Mouse (Mus musculus) bone marrow macrophage, adult 2 months (primary cell): ENCODE measurements at regions not wholly inside any gene's neighbourhood (a gene's known extent, or its start where the extent isn't known, plus 50 kb on each side); places are given as distances from the start of the nearest gene placed in this dataset.

Experiments
- H3K27ac ChIP-seq: 2 replicates; pipeline ENCODE4 v1.5.1; 2012; ENCODE audit warnings: low read depth, low read length; ENCODE audit not compliant: insufficient read depth
- H3K4me1 ChIP-seq: 2 replicates; pipeline ENCODE4 v1.6.1; 2012; ENCODE audit warnings: low read length; ENCODE audit not compliant: control insufficient read depth, insufficient read depth
- H3K4me3 ChIP-seq: 2 replicates; pipeline ENCODE4 v1.5.1; 2012; ENCODE audit warnings: mild to moderate bottlenecking, low read length, moderate library complexity; ENCODE audit not compliant: insufficient read depth
- CTCF ChIP-seq: IDR thresholded peaks from 2 replicates; pipeline ENCODE4 v1.5.1; 2012; ENCODE audit warnings: low read depth, mild to moderate bottlenecking, low read length, moderate library complexity
- POLR2A ChIP-seq: IDR thresholded peaks from 2 replicates; pipeline ENCODE4 v1.6.1; 2012; ENCODE audit warnings: mild to moderate bottlenecking, low read depth, low read length, borderline replicate concordance

GRCm38 (mm10) chr4:8945116-8945515 lies 706.3 kb upstream of the Car8 start:
- Histone ChIP-seq H3K27ac (no peak overlapping the region), H3K4me3 (no peak overlapping the region), H3K4me1 (no peaks in the 10 kb centered on the region)
- no peak for TF ChIP-seq POLR2A
- no peak for TF ChIP-seq CTCF

GRCm38 (mm10) chr4:8943080-8943479 lies 704.2 kb upstream of the Car8 start:
- no peak overlapping the region for H3K27ac ChIP-seq
- peaks cover 12% of the 10 kb centered on the region for H3K4me1 ChIP-seq
- TF ChIP-seq CTCF (no peak), POLR2A (no peak)
- H3K4me3 ChIP-seq, result no peak overlapping the region

GRCm38 (mm10) chr4:8938948-8939411 lies 700.1 kb upstream of the Car8 start:
- H3K4me1 ChIP-seq, result peaks cover 12% of the 10 kb centered on the region
- H3K27ac ChIP-seq, result no peak overlapping the region
- no peak overlapping the region for H3K4me3 ChIP-seq
- no peak for TF ChIP-seq POLR2A
- TF ChIP-seq CTCF, result no peak

GRCm38 (mm10) chr4:8935899-8936298 lies 697.1 kb upstream of the Car8 start:
- Histone ChIP-seq H3K27ac (no peak overlapping the region), H3K4me3 (no peak overlapping the region), H3K4me1 (peaks cover 12% of the 10 kb centered on the region)
- no peak for TF ChIP-seq CTCF
- TF ChIP-seq POLR2A, result no peak

GRCm38 (mm10) chr4:8934541-8934940 lies 695.7 kb upstream of the Car8 start:
- TF ChIP-seq CTCF (no peak), POLR2A (no peak)
- Histone ChIP-seq H3K4me3 (no peak overlapping the region), H3K27ac (no peak overlapping the region), H3K4me1 (peaks cover 14% of the 10 kb centered on the region)

GRCm38 (mm10) chr4:8929346-8929745 lies 690.5 kb upstream of the Car8 start:
- H3K27ac ChIP-seq, result no peak overlapping the region
- peaks cover 17% of the 10 kb centered on the region for H3K4me1 ChIP-seq
- TF ChIP-seq CTCF, result no peak
- TF ChIP-seq POLR2A, result no peak
- H3K4me3 ChIP-seq, result no peak overlapping the region

GRCm38 (mm10) chr4:8928551-8929305 lies 689.9 kb upstream of the Car8 start:
- Histone ChIP-seq H3K4me1 (peaks cover 17% of the 10 kb centered on the region), H3K4me3 (no peak overlapping the region), H3K27ac (no peak overlapping the region)
- TF ChIP-seq POLR2A (no peak), CTCF (no peak)

- TF ChIP-seq POLR2A (no peak), CTCF (no peak)
- Histone ChIP-seq H3K4me3 (no peak overlapping the region), H3K27ac (no peak overlapping the region), H3K4me1 (peaks cover 17% of the 10 kb centered on the region)
Measured at GRCm38 (mm10) chr4:8927276-8927906, 688.5 kb upstream of the Car8 start.

GRCm38 (mm10) chr4:8926642-8927275 lies 687.9 kb upstream of the Car8 start:
- no peak overlapping the region for H3K27ac ChIP-seq
- peaks cover 17% of the 10 kb centered on the region for H3K4me1 ChIP-seq
- TF ChIP-seq POLR2A (no peak), CTCF (no peak)
- no peak overlapping the region for H3K4me3 ChIP-seq

GRCm38 (mm10) chr4:8922695-8923363 lies 684.0 kb upstream of the Car8 start:
- Histone ChIP-seq H3K27ac (no peak overlapping the region), H3K4me3 (no peak overlapping the region), H3K4me1 (peaks cover 15% of the 10 kb centered on the region)
- no peak for TF ChIP-seq CTCF
- TF ChIP-seq POLR2A, result no peak
